ENCODE assay signal across 7 mouse cellular contexts in the genomic region with DNA sequence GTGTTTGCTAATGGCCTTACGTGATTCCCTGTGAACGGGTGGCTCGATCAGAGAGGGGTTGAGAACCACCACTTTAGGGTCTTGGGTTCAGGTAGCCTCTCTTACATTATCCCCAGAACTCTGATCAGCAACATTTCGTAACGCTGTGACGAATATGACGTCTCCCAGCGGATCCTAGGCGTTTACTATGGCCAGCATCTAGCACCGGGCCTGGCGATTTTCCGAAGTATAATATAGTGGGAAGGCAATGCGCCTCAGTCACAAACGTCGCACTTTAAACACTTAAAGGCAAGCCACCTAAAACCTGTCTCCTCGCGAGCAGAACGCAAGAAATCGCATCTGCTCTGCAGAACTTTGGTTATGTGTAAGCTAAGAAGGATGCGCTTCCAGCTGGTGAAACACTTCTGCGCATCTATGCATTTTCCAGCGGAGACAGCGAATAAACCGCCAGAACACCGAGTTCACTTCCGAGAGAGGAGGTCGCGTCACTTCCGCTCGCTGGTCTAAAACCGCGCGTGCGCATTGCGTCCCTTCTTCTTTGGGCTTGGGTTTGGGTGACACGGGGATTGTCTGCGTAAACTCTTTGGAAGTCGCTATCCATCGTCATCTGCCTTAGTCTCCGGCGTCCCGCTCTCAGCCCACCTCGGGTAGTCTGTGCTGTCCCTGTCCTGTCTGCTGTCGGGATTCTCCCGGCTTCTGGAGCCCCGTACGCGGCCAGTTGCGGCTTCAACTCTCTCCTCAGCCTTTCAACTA. TPM values are rescaled to one million over a fixed set of nuclear protein-coding genes. Genes with fewer than 3 reads are reported as not detected.
DNase-seq lines count a peak whose midpoint lies in the region.

No protein-coding gene starts in this region.

- peak; percentile 12 to 26 for DNase-seq in adrenal gland, postnatal 36 days
- peak; percentile 58 for DNase-seq in cerebellum, adult 9-11 months
- peak; percentile 68 for DNase-seq in forelimb bud, embryonic 11.5 days (ENCODE audit: low read depth, low spot score)
- DNase-seq in hindlimb bud, embryonic 11.5 days (ENCODE audit: extremely low spot score, low read depth, low spot score): peak; percentile 14
- peak; percentile 56 to 59 for DNase-seq in left cerebral cortex, adult 18-20 months (ENCODE audit: low spot score in 2 of 2)
- peak; percentile 32 for DNase-seq in lung, postnatal 36 days
- DNase-seq in right cerebral cortex, postnatal 25 days: peak; percentile 73

RNA-seq across cellular contexts. Expression of gene Smarcal1, which starts 57.8 kb away (rescaled TPM):
- 10 to 100 TPM; 44.8 to 47.0 TPM for total RNA-seq in adrenal gland, postnatal 36 days (2021)
- total RNA-seq in left cerebral cortex, adult 18-20 months (2021): 10 to 100 TPM; 67.8 to 71.2 TPM

RNA-seq across cellular contexts. Expression of gene Ankar, which starts 59.5 kb away (rescaled TPM):
- total RNA-seq in adrenal gland, postnatal 36 days (2021): not detected
- not detected for total RNA-seq in left cerebral cortex, adult 18-20 months (2021)

Comparison
In these comparisons a context has a peak if more than half of its experiments do, and no peak if none do; other contexts are left out.
1. Peak in every context shown above with its lines: DNase-seq.
2. DNase-seq: peak in every context shown above with its lines; median percentile 73 in right cerebral cortex, postnatal 25 days; 68 in forelimb bud, embryonic 11.5 days; 58 in cerebellum, adult 9-11 months; 58 in left cerebral cortex, adult 18-20 months; 32 in lung, postnatal 36 days; 19 in adrenal gland, postnatal 36 days; 14 in hindlimb bud, embryonic 11.5 days.